Mouse (Mus musculus) ES-E14 (cell line): ENCODE data around the gene Klhl26.

Experiments used
- CHD2 ChIP-seq: IDR thresholded peaks from 2 replicates; pipeline ENCODE4 v1.6.1; 2014; ENCODE audit warnings: mild to moderate bottlenecking, low read depth, low read length, inconsistent platforms
- MAFK ChIP-seq: IDR thresholded peaks from 2 replicates; pipeline ENCODE4 v1.6.1; 2014; ENCODE audit warnings: mild to moderate bottlenecking, low read depth, low read length, inconsistent platforms; ENCODE audit not compliant: insufficient read depth
- ZC3H11A ChIP-seq: IDR thresholded peaks from 2 replicates; pipeline ENCODE4 v1.6.1; 2012; ENCODE audit warnings: low read depth, mild to moderate bottlenecking, inconsistent platforms, low read length, borderline replicate concordance

DNA sequence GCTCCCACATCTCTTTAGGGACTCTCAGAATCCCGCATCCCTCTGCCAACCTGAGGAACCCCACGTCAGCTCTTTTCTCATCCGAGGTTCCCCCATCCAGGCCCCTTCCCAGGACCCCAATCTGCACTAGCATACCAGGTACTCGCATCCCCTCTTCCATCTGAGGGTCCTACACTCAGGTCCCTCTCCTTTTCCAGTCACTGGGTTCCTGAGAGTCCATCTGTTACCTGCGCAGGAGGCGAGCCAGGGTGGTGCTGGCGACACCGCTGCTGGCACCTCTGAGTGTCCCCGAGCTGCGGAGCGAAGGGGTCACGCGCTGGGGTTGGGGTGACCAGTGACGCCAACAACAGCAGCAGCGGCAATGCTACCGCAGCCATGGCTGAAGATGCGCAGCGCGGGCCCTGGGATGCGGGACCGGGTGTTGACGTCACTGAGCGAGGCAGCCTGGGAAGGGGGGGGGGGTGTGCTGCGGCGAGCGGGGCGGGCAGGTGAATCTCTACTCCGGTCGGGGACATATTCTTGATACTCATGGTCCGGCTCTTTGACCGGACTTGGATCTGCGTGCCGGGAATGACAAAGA, 10.3 kb upstream of the Klhl26 start, which contains the start of gene Tmem59l:
- TF ChIP-seq MAFK (no peak), ZC3H11A (no peak), CHD2 (no peak)
